Mouse (Mus musculus) small intestine, adult 2 months (tissue): ENCODE measurements around the gene Gucy2c. TPM values are rescaled to one million over a fixed set of nuclear protein-coding genes. Genes with fewer than 3 reads are reported as not detected.
A peak's percentile ranks its signal among the peaks of the same experiment; 100 is the strongest.

Experiments
- H3K27ac ChIP-seq: fragments of 200-500 bp; 2 replicates; pipeline ENCODE4 v1.5.1; 2012; ENCODE audit warnings: low read depth, low read length, control low read depth, inconsistent platforms; ENCODE audit not compliant: insufficient read depth
- H3K27me3 ChIP-seq: fragments of 200-500 bp; 2 replicates; pipeline ENCODE4 v1.6.1; 2012; ENCODE audit warnings: mild to moderate bottlenecking, moderate library complexity, low read length, inconsistent platforms; ENCODE audit not compliant: control insufficient read depth, insufficient read depth
- H3K36me3 ChIP-seq: fragments of 200-500 bp; 2 replicates; pipeline ENCODE4 v1.6.1; 2012; ENCODE audit warnings: mild to moderate bottlenecking, low read length, control low read depth, inconsistent platforms; ENCODE audit not compliant: control insufficient read depth, insufficient read depth
- H3K4me1 ChIP-seq: fragments of 200-500 bp; 2 replicates; pipeline ENCODE4 v1.6.1; 2012; ENCODE audit warnings: low read length, inconsistent platforms, mixed read lengths; ENCODE audit not compliant: control insufficient read depth, insufficient read depth, insufficient read length
- H3K4me3 ChIP-seq: fragments of 200-500 bp; 2 replicates; pipeline ENCODE4 v1.5.1; 2012; ENCODE audit warnings: low read depth, mild to moderate bottlenecking, control low read depth, inconsistent platforms, low read length, moderate library complexity
- CTCF ChIP-seq: fragments of 200-500 bp; IDR thresholded peaks from 2 replicates; pipeline ENCODE4 v1.5.1; 2012; ENCODE audit warnings: low read depth, mild to moderate bottlenecking, control low read depth, inconsistent platforms, low read length, moderate library complexity, mixed read lengths; ENCODE audit not compliant: insufficient replicate concordance, insufficient read length; ENCODE audit errors: extremely low read depth
- POLR2A ChIP-seq: fragments of 200-500 bp; IDR thresholded peaks from 2 replicates; pipeline ENCODE4 v1.6.1; 2012; ENCODE audit warnings: low read depth, mild to moderate bottlenecking, control low read depth, inconsistent platforms, low read length, moderate library complexity
- whole genome bisulfite sequencing: fragments of 180-500 bp; shearing (Covaris S2); methylation state at CpG from one replicate; pipeline ENCODE4 v1.1.7; 2018; 5-methylcytosine and 5-hydroxymethylcytosine counted together
- polyA plus RNA-seq: library from polyadenylated mRNA; depleted of rRNA; stranded (reverse); fragments of >200 nt; gene quantifications from 2 replicates; pipeline ENCODE4 v1.2.3, GENCODE M21; 2012

The Gucy2c gene
- polyA plus RNA-seq, 1 experiment: 69.2 TPM

DNA sequence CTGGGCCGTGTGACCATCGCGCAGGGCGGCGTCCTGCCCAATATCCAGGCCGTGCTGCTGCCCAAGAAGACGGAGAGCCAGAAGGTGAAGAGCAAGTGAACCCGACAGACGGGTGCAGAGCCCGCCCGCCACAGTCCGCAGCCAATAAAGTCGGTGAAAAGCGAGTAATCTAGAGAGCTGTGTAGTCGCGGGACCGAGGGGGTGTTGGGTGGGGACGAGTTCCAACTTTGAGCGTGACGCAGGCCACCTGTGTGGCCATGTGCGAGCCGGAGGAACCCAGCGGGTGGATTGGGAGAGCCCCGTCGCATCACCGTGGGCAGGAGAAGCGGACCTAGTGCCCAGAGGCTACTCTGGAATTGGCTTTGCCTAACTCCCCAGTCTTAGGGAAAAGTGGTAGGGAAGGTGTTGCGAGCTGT lies 27.1 kb upstream of the Gucy2c start:
- TF ChIP-seq CTCF (no peak), POLR2A (no peak)

DNA sequence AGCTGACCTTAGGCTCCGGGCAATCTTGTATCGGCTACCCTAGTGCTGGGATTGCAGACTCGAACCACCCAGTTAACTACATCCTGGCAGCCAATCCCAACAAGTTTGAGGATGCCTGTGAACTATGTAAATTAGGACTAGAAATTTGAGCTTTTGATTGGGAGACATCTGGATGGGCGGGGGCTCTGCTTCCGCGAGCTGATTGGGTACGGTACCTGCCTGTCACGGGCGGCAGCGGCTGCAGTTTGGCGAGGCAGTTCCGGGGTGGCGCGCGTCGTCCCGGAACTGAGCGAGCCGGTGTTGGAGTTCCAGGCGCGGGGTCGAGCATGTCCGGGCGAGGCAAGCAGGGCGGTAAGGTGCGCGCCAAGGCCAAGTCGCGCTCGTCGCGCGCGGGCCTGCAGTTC lies 26.5 kb upstream of the Gucy2c start, which contains the start of gene H2afj:
TSS of gene H2afj (plus strand) at position 231 of the 404 bp plus-strand sequence.
- H3K27ac ChIP-seq: peak within 1 kb of the TSS; percentile 96
- H3K4me3 ChIP-seq: peak within 1 kb of the TSS; percentile 91
- TF ChIP-seq POLR2A: peak; percentile 66
- TF ChIP-seq CTCF: no peak
- H3K4me1 ChIP-seq: peaks cover 25% of the 10 kb centered on the region; the same call in 1 of the 2 replicates
- no peaks in the 10 kb centered on the region for H3K27me3 ChIP-seq
- under 1% methylated on average over 34 of the region's 34 CpGs for WGBS
- peaks cover 4% of the 10 kb centered on the region for H3K36me3 ChIP-seq

More for the DNA sequence above, 27.1 kb upstream of the Gucy2c start:
- no peaks in the 10 kb centered on the region for H3K27me3 ChIP-seq
- under 1% methylated on average over 28 of the region's 28 CpGs for WGBS
- peak overlapping the region; percentile 87 for H3K27ac ChIP-seq
- peak overlapping the region; percentile 91 for H3K4me3 ChIP-seq
- H3K36me3 ChIP-seq: peaks cover 7% of the 10 kb centered on the region
- peaks cover 25% of the 10 kb centered on the region; the same call in 1 of the 2 replicates for H3K4me1 ChIP-seq

DNA sequence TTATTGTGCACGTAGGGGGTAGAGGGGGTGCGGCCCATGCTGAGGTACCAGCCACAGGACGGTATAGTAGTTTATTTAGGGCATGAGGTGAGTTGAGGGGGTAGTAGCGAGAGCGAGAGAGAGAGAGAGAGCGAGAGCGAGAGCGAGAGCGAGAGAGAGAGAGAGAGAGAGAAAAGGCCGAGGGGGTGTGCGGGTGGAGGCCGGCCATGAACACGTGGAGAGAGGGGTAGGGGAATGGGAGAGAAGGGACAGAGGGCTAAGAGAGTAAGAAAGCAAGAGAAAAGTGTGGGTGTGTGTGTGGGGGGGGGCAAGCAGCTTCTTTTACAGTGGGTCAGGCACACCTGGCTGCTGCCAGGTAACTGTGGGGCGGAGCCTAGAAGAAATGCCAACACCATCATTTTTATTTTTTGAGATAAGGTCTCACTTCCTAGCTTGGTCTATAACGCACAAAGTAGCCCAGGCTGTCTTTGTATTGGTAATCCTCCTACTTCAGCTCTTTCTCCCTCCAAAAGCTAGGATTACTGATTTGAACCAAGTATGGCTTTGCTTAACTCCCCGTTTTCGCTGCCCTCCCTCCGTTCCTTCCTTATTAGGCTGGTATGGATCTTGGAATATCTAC lies 25.9 kb upstream of the Gucy2c start:
- 33% methylated on average over 18 of the region's 18 CpGs for WGBS
- peaks cover 25% of the 10 kb centered on the region; the same call in 1 of the 2 replicates for H3K4me1 ChIP-seq
- TF ChIP-seq POLR2A (no peak), CTCF (no peak)
- H3K4me3 ChIP-seq: peak overlapping the region; percentile 56
- peaks cover 3% of the 10 kb centered on the region for H3K36me3 ChIP-seq
- peak overlapping the region; percentile 96 for H3K27ac ChIP-seq
- no peaks in the 10 kb centered on the region for H3K27me3 ChIP-seq

DNA sequence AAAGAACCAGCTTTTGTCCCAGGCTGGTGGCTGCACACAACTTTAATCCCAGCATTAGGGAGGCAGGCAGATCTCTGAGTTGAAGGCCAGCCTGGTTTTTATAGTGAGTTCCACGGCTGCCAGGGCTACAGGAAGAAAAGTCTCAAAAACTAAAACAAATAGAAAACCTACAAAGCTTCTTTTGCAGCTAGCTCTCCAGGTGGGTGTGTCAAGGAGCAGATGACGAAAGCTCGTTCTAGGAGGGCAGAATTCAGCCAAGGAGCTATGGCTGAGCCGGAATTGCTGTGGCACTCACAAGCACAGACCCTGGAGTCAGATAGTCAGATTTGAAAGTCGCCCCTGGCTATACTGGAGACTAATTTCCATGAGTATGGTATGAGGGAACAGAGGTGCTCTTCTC lies 25.3 kb upstream of the Gucy2c start:
- Histone ChIP-seq H3K27ac (peak overlapping the region; percentile 96), H3K4me1 (peaks cover 20% of the 10 kb centered on the region; the same call in 1 of the 2 replicates), H3K4me3 (no peak overlapping the region), H3K27me3 (no peaks in the 10 kb centered on the region), H3K36me3 (peaks cover 3% of the 10 kb centered on the region)
- 27% methylated on average over 5 of the region's 5 CpGs for WGBS
- TF ChIP-seq POLR2A (no peak), CTCF (no peak)

DNA sequence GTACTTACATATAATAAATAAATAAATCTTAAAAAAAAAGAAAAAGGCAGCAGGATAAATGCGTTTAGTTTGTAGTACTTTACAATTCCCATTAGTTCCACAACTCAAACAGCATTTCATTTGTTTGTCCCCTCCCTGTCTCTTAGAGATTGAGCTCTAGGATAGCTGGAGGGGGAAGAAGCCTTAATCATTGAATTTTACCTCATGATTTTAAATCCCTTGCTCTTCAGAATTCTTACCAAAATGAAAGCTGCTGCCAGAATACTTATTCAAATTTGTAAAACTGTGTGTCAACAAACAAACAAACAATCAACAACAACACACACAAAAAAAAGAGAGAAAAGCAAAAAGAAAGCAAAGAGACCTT lies 23.8 kb upstream of the Gucy2c start:
- H3K27ac ChIP-seq: no peak overlapping the region

DNA sequence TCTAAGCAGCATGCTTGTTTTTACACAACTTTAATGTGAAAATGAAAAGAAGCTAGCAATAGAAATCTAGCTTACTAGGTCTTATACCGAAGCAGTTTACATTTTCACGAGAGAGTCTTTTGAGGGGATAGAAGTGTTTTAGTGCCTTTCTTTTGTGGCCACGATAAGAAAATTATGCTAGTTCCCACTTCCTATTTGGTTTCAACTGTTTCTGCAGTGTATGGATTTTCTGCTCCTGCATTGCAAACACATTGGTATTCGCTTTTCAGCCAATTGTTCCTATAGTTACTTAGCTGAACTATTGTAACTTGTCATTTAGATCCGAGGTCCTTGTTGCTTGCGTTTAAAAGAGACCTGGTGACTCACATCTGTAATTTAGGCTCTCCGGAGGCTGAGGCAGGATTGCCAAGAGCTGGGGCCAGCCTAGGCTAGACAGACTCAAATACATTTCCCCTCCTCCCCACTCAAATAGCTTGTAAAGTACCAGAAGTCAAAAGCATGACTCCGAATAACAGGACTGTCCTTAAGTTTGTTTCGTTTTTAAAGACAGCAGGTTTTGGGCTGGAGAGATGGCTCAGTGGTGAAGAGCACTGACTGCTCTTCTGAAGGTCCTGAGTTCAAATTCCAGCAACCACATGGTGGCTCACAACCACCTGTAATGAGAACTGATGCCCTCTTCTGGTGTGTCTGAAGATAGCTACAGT lies 23.3 kb upstream of the Gucy2c start:
- Histone ChIP-seq H3K27ac (peak overlapping the region; percentile 80), H3K4me3 (no peak overlapping the region; the same call in 1 of the 2 replicates), H3K4me1 (peaks cover 10% of the 10 kb centered on the region; the same call in 1 of the 2 replicates), H3K27me3 (no peaks in the 10 kb centered on the region), H3K36me3 (no peaks in the 10 kb centered on the region)
- TF ChIP-seq POLR2A (no peak), CTCF (no peak)
- WGBS: 5% methylated on average over 9 of the region's 9 CpGs

More for the DNA sequence above, 23.8 kb upstream of the Gucy2c start:
- peaks cover 15% of the 10 kb centered on the region; the same call in 1 of the 2 replicates for H3K4me1 ChIP-seq
- no peaks in the 10 kb centered on the region for H3K27me3 ChIP-seq
- 28% methylated on average over 1 of the region's 1 CpGs for WGBS
- no peak for TF ChIP-seq CTCF
- TF ChIP-seq POLR2A: no peak
- no peak overlapping the region for H3K4me3 ChIP-seq
- peaks cover 2% of the 10 kb centered on the region for H3K36me3 ChIP-seq
